Mouse (Mus musculus) midbrain, embryonic 10.5 days (tissue): ENCODE data around the gene Camta1. TPM values are rescaled to one million over a fixed set of nuclear protein-coding genes. Genes with fewer than 3 reads are reported as not detected.

ENCODE experiments used
- DNase-seq: peaks from one replicate; pipeline ENCODE4 v3.0.0-alpha.2; 2017; ENCODE audit warnings: low spot score
- H3K27ac ChIP-seq: fragments of 300-500 bp; sonication (generic); replicated peaks from 2 replicates; pipeline ENCODE4 v1.5.1; 2016; ENCODE audit warnings: mild to moderate bottlenecking
- H3K27me3 ChIP-seq: fragments of 300-500 bp; sonication (generic); 2 replicates; pipeline ENCODE4 v1.6.1; 2016; ENCODE audit warnings: low read depth, mild to moderate bottlenecking; ENCODE audit not compliant: poor library complexity, severe bottlenecking
- H3K36me3 ChIP-seq: fragments of 300-500 bp; sonication (generic); 2 replicates; pipeline ENCODE4 v1.6.1; 2016; ENCODE audit warnings: mild to moderate bottlenecking, moderate library complexity
- H3K4me1 ChIP-seq: fragments of 300-500 bp; sonication (generic); 2 replicates; pipeline ENCODE4 v1.6.1; 2016
- H3K4me3 ChIP-seq: fragments of 300-500 bp; sonication (generic); 2 replicates; pipeline ENCODE4 v1.5.1; 2016; ENCODE audit warnings: mild to moderate bottlenecking, moderate library complexity
- H3K9me3 ChIP-seq: fragments of 300-500 bp; sonication (generic); replicated peaks from 2 replicates; pipeline ENCODE4 v1.6.1; 2016; ENCODE audit warnings: mild to moderate bottlenecking
- WGBS: fragments of 180-500 bp; shearing (Covaris S2); methylation state at CpG from one replicate; pipeline ENCODE4 v1.1.7; 2016; 5-methylcytosine and 5-hydroxymethylcytosine counted together
- polyA plus RNA-seq: library from polyadenylated mRNA; unstranded; fragments of >200 nt; fragmentation: Nextera tagmentation; extraction: Ambion mirVana; gene quantifications from 2 replicates; pipeline ENCODE4 v1.2.1, GENCODE M21; 2016

The Camta1 gene
- polyA plus RNA-seq, 1 experiment from 2014 or later, result 137 TPM

GRCm38 (mm10) chr4:150927789-150928188, 933.9 kb downstream of the Camta1 start:
- no peaks in the 10 kb centered on the region for H3K36me3 ChIP-seq
- WGBS, result 80% methylated on average over 10 of the region's 10 CpGs

DNA sequence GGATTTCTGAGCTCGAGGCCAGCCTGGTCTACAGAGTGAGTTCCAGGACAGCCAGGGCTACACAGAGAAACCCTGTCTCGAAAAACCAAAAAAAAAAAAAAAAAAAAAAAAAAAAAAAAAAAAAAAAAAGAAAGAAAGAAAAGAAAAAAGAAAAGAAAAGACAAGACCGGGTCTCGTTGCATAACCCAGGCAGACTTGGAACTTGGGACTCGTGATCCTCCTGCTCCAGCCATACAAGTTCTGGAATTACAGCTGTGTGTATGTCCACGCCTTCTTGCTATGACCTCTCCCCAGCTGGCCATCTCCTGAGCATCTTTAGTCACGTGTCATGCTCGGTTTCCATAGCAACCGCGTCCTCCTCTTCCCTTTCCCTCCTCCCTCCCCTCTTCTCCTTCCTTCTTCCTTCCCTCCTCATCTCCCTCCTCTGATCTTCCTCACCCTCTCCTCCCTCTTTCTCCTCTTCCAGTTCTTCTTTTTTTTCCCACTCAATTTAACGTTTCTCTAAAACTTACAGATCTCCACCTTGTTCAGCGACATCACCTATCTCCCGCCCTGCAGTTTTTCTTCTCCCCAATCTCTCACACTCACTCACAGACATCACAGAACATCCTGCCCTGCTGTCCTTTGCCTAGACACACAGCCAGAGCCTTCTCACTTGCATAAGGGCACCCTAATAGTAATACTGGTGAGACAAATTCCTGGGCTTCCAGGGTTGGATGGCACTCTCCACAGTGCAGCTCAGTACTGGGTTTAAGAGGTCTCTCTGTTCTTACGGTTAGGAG, 934.6 kb downstream of the Camta1 start:
- H3K27ac ChIP-seq, result no peak overlapping the region
- H3K9me3 ChIP-seq, result no peaks in the 10 kb centered on the region
- H3K4me1 ChIP-seq, result 0 out of 2 replicates have a peak, but pooled peaks cover 7% of the 10 kb centered on the region
- peak; percentile 36 for DNase-seq
- H3K36me3 ChIP-seq, result no peaks in the 10 kb centered on the region
- 56% methylated on average over 14 of the region's 14 CpGs for WGBS
- H3K4me3 ChIP-seq, result no peak overlapping the region
- H3K27me3 ChIP-seq, result no peaks in the 10 kb centered on the region

More at GRCm38 (mm10) chr4:150927789-150928188, 933.9 kb downstream of the Camta1 start:
- DNase-seq, result no peak
- H3K27ac ChIP-seq, result no peak overlapping the region
- H3K9me3 ChIP-seq, result no peaks in the 10 kb centered on the region
- H3K4me1 ChIP-seq, result 0 out of 2 replicates have a peak, but pooled peaks cover 7% of the 10 kb centered on the region
- no peaks in the 10 kb centered on the region for H3K27me3 ChIP-seq
- H3K4me3 ChIP-seq, result no peak overlapping the region

DNA sequence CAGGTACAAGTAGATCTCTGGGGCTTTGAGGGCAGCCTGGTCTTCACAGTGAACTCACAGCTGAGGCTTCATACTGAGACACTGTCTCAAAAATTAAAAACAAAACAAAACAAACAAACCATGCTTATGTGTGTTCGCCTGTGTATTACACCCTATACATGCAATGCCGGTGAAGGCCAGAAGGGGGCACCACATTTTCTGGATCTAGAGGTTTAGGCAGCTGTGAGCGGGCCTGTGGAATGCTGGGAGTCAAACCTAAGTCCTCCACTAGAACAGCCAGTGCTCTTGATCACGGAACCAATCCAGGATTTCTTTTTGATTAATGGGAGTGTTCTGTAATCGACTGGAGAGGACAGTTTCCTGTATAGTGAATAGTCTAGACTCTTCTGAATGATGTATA, 935.8 kb downstream of the Camta1 start:
- DNase-seq, result peak; percentile 31

DNA sequence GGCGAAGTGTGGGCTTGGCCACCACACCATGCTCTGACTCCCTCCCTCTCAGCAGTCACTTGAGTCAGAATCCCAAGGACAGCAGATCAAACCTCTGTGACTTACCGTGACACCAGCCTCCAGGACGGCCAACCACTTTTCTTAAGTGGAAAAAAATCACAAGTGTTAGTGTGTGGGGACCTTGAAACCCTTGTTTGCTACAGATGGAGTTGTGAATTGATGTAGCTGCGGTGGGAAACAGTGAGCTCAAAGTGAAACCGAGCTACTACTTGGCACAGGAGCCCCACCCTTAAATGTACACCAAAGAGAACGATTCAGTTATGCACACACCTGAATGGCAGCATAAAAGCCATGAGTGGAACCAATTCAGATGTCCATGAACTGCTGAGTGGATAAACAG, 936.7 kb downstream of the Camta1 start:
- H3K9me3 ChIP-seq, result no peaks in the 10 kb centered on the region
- no peak overlapping the region for H3K27ac ChIP-seq
- H3K4me1 ChIP-seq, result peaks cover 16% of the 10 kb centered on the region; the same call in 1 of the 2 replicates
- no peak for DNase-seq
- 88% methylated on average over 6 of the region's 6 CpGs for WGBS
- H3K27me3 ChIP-seq, result no peaks in the 10 kb centered on the region
- H3K4me3 ChIP-seq, result no peak overlapping the region
- no peaks in the 10 kb centered on the region for H3K36me3 ChIP-seq

More for the DNA sequence above, 935.8 kb downstream of the Camta1 start:
- Histone ChIP-seq H3K9me3 (no peaks in the 10 kb centered on the region), H3K27ac (no peak overlapping the region), H3K27me3 (no peaks in the 10 kb centered on the region), H3K4me3 (no peak overlapping the region), H3K36me3 (no peaks in the 10 kb centered on the region), H3K4me1 (peaks cover 11% of the 10 kb centered on the region; the same call in 1 of the 2 replicates)
- 54% methylated on average over 5 of the region's 5 CpGs for WGBS

DNA sequence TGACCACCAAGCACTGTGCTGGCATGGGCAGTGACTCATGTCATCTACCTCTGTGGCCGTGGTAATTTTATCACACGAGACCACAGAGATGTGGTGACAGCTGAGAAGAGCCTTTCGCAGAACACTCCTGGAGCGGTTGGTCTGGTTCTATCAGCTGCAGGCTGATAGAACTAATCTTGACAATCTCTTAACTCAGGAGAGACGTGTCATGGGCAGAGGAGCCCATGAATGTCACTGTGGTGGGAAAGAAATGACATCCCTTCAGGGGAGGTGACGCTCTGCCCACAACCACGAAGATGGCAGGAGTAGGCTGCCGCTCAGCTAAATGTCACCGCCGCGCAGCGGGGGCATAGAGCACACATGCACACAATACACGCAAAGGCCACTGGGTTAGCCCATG, 937.4 kb downstream of the Camta1 start:
- H3K27ac ChIP-seq, result no peak overlapping the region
- H3K4me1 ChIP-seq, result peaks cover 16% of the 10 kb centered on the region; the same call in 1 of the 2 replicates
- no peaks in the 10 kb centered on the region for H3K9me3 ChIP-seq
- no peaks in the 10 kb centered on the region for H3K27me3 ChIP-seq
- no peak overlapping the region for H3K4me3 ChIP-seq
- WGBS, result 85% methylated on average over 13 of the region's 13 CpGs
- H3K36me3 ChIP-seq, result no peaks in the 10 kb centered on the region
- DNase-seq, result no peak

GRCm38 (mm10) chr4:150921206-150921605, 940.5 kb downstream of the Camta1 start:
- 88% methylated on average over 8 of the region's 8 CpGs for WGBS
- Histone ChIP-seq H3K27ac (no peak overlapping the region), H3K9me3 (no peaks in the 10 kb centered on the region), H3K4me3 (no peak overlapping the region), H3K4me1 (peaks cover 9% of the 10 kb centered on the region; the same call in 1 of the 2 replicates), H3K27me3 (no peaks in the 10 kb centered on the region), H3K36me3 (no peaks in the 10 kb centered on the region)
- no peak for DNase-seq

DNA sequence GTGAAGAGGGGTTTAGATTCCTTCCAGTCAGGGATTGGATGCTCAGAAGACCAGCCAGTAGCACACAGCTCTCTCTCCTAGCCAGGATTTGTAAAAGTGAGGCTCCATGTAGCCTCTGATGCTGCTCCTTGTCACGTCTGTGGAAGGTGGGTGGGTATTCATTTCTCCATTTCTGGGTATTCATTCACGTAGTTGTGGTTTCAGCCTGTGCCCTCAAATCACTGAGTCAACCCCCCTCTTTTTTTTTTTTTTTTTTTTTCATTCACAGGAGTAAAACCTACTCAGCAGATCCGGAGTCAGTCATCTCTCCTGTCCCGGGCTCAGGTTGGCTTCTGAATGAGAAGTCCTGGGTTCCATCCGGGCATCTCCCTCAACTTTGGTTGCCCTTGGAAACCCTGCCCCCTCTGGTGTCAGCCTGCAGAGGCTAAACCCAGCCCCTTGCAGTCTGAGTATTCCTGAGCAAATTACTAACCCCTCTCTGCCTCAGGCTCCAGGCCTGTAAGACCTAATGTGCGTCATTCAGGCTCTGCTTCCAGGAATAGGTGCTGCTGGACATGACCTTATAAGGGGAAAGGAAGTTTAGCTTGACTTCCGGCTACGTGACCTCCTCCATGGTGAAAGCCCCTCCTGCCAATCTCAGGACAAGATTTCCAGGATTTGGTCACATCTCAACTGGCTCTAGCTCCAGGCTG, 944.2 kb downstream of the Camta1 start:
- no peak for DNase-seq

DNA sequence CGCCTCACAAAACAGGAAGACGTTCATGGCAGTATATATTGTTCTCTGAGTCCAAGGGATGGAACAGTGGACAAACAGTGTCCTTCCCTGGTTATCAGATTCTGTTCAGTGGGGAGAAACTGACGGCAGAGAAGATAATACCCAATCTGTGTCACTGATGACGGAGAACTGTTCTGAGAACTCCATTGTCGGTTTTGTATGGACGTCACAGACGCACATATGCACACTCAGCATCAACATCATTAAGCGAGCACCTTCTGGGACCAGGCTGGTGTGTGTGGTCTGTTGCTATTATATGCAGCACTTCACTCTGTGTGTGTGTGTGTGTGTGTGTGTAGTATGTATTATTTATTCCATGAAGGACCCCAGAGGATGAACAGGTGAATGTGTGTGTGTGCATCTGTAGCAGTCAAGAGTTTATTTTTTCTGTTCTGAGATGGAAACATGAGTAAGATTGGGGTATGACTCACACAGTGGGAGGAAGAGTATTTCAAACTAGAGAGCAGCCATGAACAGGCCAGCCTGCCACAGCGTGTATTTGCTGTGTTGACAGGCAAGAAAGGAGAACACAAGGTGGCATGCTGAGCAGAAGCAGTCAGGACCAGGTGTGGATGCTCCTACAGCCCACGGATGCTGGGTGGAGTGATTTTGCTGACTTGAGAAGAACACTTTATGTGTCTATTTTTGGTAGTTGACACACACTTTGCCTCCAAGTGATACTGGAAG, 946.3 kb downstream of the Camta1 start:
- H3K27me3 ChIP-seq, result no peaks in the 10 kb centered on the region
- H3K36me3 ChIP-seq, result no peaks in the 10 kb centered on the region
- peaks cover 24% of the 10 kb centered on the region for H3K4me1 ChIP-seq
- H3K27ac ChIP-seq, result peak overlapping the region; percentile 95
- DNase-seq, result no peak
- H3K4me3 ChIP-seq, result peak overlapping the region; percentile 65
- 68% methylated on average over 10 of the region's 10 CpGs for WGBS
- no peaks in the 10 kb centered on the region for H3K9me3 ChIP-seq

More for the DNA sequence above, 944.2 kb downstream of the Camta1 start:
- Histone ChIP-seq H3K9me3 (no peaks in the 10 kb centered on the region), H3K27ac (no peak overlapping the region), H3K4me3 (no peak overlapping the region), H3K36me3 (no peaks in the 10 kb centered on the region), H3K4me1 (peaks cover 33% of the 10 kb centered on the region), H3K27me3 (no peaks in the 10 kb centered on the region)
- WGBS, result 72% methylated on average over 8 of the region's 8 CpGs

- peak; percentile 95 for DNase-seq
- no peaks in the 10 kb centered on the region for H3K27me3 ChIP-seq
- peak within 1 kb of the TSS; percentile 95 for H3K27ac ChIP-seq
- H3K36me3 ChIP-seq, result no peaks in the 10 kb centered on the region
- no peaks in the 10 kb centered on the region for H3K9me3 ChIP-seq
- H3K4me1 ChIP-seq, result peaks cover 30% of the 10 kb centered on the region
- WGBS, result 0% methylated on average over 48 of the region's 48 CpGs
- peak within 1 kb of the TSS; percentile 65 for H3K4me3 ChIP-seq
Observed at GRCm38 (mm10) chr4:150914290-150914733, 947.4 kb downstream of the Camta1 start, which contains the start of the genes Park7 and Tnfrsf9. TSS of gene Park7 (minus strand) at chr4:150914437. TSS of gene Tnfrsf9 (plus strand) at chr4:150914562.

GRCm38 (mm10) chr4:150913743-150914142, 947.9 kb downstream of the Camta1 start:
- Histone ChIP-seq H3K27me3 (no peaks in the 10 kb centered on the region), H3K4me3 (peak overlapping the region; percentile 65), H3K36me3 (no peaks in the 10 kb centered on the region), H3K4me1 (peaks cover 34% of the 10 kb centered on the region), H3K27ac (peak overlapping the region; percentile 95), H3K9me3 (no peaks in the 10 kb centered on the region)
- no peak for DNase-seq
- 26% methylated on average over 12 of the region's 12 CpGs for WGBS

DNA sequence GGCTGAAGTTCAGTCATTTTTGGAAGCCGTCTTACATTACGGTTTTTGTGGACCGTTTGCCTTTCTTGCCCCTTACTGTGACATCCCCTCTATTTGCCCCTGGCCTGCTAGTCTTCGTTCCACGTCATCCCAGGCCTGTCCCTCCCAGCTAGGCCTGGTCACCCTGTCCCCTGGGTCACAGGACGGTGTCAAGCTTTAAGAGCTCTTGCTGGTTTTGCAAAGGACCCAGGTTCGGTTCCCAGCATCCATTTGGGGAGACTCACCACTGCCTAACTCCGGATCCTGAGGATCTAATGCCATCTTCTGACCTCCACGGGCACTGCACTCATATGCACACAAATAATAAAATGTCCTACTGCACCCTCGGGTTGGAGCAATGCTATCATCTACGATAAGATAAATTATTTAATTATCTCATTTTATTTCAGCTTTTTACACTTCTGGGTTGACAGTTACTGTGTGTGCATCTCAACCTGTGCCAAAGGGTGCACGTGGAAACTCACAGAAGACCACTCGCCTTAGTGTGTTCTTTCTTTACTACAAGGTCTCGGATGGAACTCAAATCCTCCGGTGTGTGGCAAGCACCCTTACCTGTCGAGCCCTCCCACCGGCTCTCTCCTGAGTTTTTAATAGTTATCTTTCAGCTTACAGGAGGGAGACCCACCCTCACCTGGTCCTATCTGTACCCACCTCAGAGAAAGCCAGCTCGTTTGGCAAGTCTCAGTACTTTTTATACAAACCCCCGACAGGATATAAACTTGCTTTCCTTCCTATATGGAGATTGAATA, 951.3 kb downstream of the Camta1 start:
- Histone ChIP-seq H3K4me3 (peak overlapping the region; percentile 69), H3K9me3 (no peaks in the 10 kb centered on the region)
- WGBS, result 85% methylated on average over 19 of the region's 19 CpGs

More for the DNA sequence above, 951.3 kb downstream of the Camta1 start:
- no peak for DNase-seq
- no peaks in the 10 kb centered on the region for H3K27me3 ChIP-seq
- H3K27ac ChIP-seq, result peak overlapping the region; percentile 89
- peaks cover 30% of the 10 kb centered on the region for H3K36me3 ChIP-seq
- peaks cover 40% of the 10 kb centered on the region for H3K4me1 ChIP-seq
